Mouse (Mus musculus) liver, embryonic 14.5 days (tissue): Measurements from ENCODE around the gene Ppp2ca. TPM values are rescaled to one million over a fixed set of nuclear protein-coding genes. Genes with fewer than 3 reads are reported as not detected.

Experiments
- ATAC-seq: fragments of 200-750 bp; cut with Nextera tagmentation; 2 replicates; pipeline ENCODE4 v1.8.0; 2017; ENCODE audit warnings: moderate number of reproducible peaks, mild to moderate bottlenecking, moderate library complexity; ENCODE audit not compliant: insufficient read depth
- DNase-seq, 3 experiments: peaks; one replicate each; pipeline ENCODE4 v3.0.0-alpha.2; 2012 to 2013; ENCODE audit warnings: low read depth in 3 of 3, low spot score in 3 of 3
- H3K27ac ChIP-seq: fragments of 300-500 bp; sonication (generic); 2 replicates; pipeline ENCODE4 v1.5.1; 2014; ENCODE audit warnings: moderate library complexity, mild to moderate bottlenecking, control low read depth, inconsistent platforms
- H3K27me3 ChIP-seq: fragments of 300-500 bp; sonication (generic); 2 replicates; pipeline ENCODE4 v1.6.1; 2014; ENCODE audit warnings: mild to moderate bottlenecking, low read length, moderate library complexity; ENCODE audit not compliant: control insufficient read depth, insufficient read depth
- H3K36me3 ChIP-seq: fragments of 300-500 bp; sonication (generic); replicated peaks from 2 replicates; pipeline ENCODE4 v1.6.1; 2014; ENCODE audit warnings: low read depth; ENCODE audit not compliant: control insufficient read depth, insufficient read depth
- H3K4me1 ChIP-seq, 2 experiments: fragments of 200-500 bp in 1 of 2; fragments of 300-500 bp in 1 of 2; sonication (generic) in 1 of 2; replicated peaks; 2 replicates each; pipeline ENCODE4 v1.6.1; 2012 to 2014; ENCODE audit warnings: antibody characterized with exemption in 1 of 2, inconsistent platforms in 1 of 2, low read length in 1 of 2; ENCODE audit not compliant: control insufficient read depth in 2 of 2, insufficient read depth in 2 of 2
- H3K4me2 ChIP-seq: fragments of 300-500 bp; sonication (generic); 2 replicates; pipeline ENCODE4 v1.6.1; 2014; ENCODE audit warnings: low read depth, mild to moderate bottlenecking, control low read depth, moderate library complexity
- H3K4me3 ChIP-seq, 2 experiments: fragments of 200-500 bp in 1 of 2; fragments of 300-500 bp in 1 of 2; sonication (generic) in 1 of 2; 2 replicates each; pipeline ENCODE4 v1.5.1; 2012 to 2014; ENCODE audit warnings: low read depth in 2 of 2, low read length in 2 of 2, mild to moderate bottlenecking in 2 of 2, control low read depth in 1 of 2, inconsistent platforms in 1 of 2, moderate library complexity in 1 of 2; ENCODE audit not compliant: insufficient read depth in 1 of 2
- H3K9ac ChIP-seq: fragments of 300-500 bp; sonication (generic); replicated peaks from 2 replicates; pipeline ENCODE4 v1.6.1; 2014; ENCODE audit warnings: mild to moderate bottlenecking, control low read depth, moderate library complexity
- H3K9me3 ChIP-seq: fragments of 300-500 bp; sonication (generic); 2 replicates; pipeline ENCODE4 v1.6.1; 2016; ENCODE audit warnings: low read length, mixed read lengths; ENCODE audit not compliant: control insufficient read depth
- CTCF ChIP-seq: IDR thresholded peaks from 2 replicates; pipeline ENCODE4 v1.5.1; 2016; ENCODE audit warnings: antibody characterized with exemption, low read depth, control low read depth
- EP300 ChIP-seq: IDR thresholded peaks from 2 replicates; pipeline ENCODE4 v1.6.1; 2016; ENCODE audit warnings: antibody characterized with exemption, low read depth
- WGBS: fragments of 180-500 bp; shearing (Covaris S2); extraction: QIAGEN DNeasy Blood & Tissue Kit; methylation state at CpG from one replicate; pipeline ENCODE4 v1.1.7; 2014; ENCODE audit not compliant: insufficient replicate concordance; 5-methylcytosine and 5-hydroxymethylcytosine counted together
- polyA plus RNA-seq, 2 experiments: library from polyadenylated mRNA; depleted of rRNA in 1 of 2; stranded (reverse) in 1 of 2; unstranded in 1 of 2; fragments of >200 nt; fragmentation: Nextera tagmentation in 1 of 2; extraction: Ambion mirVana in 1 of 2; gene quantifications; 2 replicates each; pipeline versions ENCODE4 v1.2.1 to v1.2.3; 2012 to 2014

Gene Ppp2ca
- polyA plus RNA-seq, 2 experiments = 24.0 to 37.5 TPM

DNA sequence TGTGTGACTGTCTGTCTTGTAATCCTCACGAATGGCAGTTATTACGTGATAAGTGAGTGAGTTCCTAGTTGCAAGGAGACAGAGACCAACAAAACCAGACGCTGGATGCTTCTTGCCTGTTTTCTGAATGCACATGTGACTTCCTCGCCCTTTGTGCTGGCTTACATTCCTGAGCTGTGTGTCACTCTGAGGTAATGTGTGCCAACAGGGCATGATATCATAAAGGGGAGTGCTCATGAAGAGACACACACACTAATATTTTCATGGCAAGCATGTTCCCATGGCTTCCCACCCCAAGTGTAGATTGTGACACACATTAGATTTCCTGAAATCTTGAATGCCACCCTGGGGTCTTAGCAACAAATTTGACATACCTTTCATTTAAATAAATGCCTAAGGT lies 20.5 kb upstream of the Ppp2ca start:
- Histone ChIP-seq H3K27me3 (no peaks in the 10 kb centered on the region), H3K36me3 (no peaks in the 10 kb centered on the region), H3K9ac (no peak overlapping the region), H3K4me1 (peaks cover 10 to 31% of the 10 kb centered on the region in 2 experiments), H3K9me3 (no peaks in the 10 kb centered on the region), H3K4me3 (no peak overlapping the region), H3K4me2 (no peak overlapping the region), H3K27ac (no peak overlapping the region)
- DNase-seq (no peak), ATAC-seq (no peak)
- 59% methylated on average over 4 of the region's 4 CpGs for WGBS
- TF ChIP-seq EP300 (no peak), CTCF (no peak)

DNA sequence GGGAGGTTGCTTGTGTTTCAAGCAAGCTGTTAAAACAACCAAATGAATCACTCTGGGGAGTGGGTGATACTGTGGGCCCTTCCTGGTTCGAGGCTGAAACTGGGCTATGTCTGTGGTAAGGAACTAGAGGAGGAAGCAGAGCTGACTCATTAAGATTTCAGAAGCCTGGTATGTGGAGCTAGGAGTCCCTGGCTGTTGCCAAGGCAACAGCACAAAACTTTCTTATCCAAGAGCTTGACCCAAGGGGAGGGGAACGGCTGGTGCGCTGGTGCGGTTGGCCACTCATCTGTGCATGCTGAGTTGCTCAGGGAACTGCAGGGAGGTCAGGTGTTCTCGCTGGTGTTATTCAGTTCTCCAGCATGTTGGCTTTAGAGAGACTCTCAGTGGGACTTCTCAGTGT lies 18.5 kb upstream of the Ppp2ca start:
- Histone ChIP-seq H3K4me1 (peaks cover 3 to 18% of the 10 kb centered on the region in 2 experiments), H3K27me3 (no peaks in the 10 kb centered on the region), H3K4me3 (no peak overlapping the region), H3K9me3 (no peaks in the 10 kb centered on the region), H3K4me2 (no peak overlapping the region), H3K27ac (no peak overlapping the region), H3K9ac (no peak overlapping the region), H3K36me3 (no peaks in the 10 kb centered on the region)
- 10% methylated on average over 5 of the region's 5 CpGs for WGBS
- no peak for TF ChIP-seq EP300
- ATAC-seq (peak; percentile 37; the same call in 1 of the 2 replicates), DNase-seq (peak in 1 of 3 experiments; percentile 59)

GRCm38 (mm10) chr11:52080656-52081055 lies 17.8 kb upstream of the Ppp2ca start:
- TF ChIP-seq EP300 (no peak), CTCF (no peak)
- 77% methylated on average over 2 of the region's 2 CpGs for WGBS

DNA sequence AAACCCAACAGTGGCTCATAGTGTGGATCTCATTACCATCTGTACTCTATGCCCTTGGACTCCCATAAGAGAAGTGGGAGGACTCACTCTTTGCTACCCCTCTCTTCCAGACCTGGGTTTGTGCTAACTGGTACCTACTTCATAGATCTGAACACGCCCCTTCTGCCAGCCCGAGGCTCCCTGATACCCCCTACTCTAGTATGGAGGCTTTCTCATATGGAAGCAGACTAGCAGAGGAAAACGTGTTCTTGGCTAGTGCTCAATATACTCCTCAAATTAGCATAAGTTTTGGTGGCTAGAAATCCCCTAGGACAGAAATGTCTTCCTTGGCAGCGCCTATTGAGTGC lies 12.7 kb upstream of the Ppp2ca start:
- Histone ChIP-seq H3K36me3 (no peaks in the 10 kb centered on the region), H3K27ac (no peak overlapping the region), H3K4me1 (peaks cover 0 to 2% of the 10 kb centered on the region in 2 experiments; a peak in 2 of 4 replicates), H3K27me3 (no peaks in the 10 kb centered on the region), H3K9ac (no peak overlapping the region), H3K4me2 (no peak overlapping the region), H3K9me3 (no peaks in the 10 kb centered on the region), H3K4me3 (no peak overlapping the region)
- no peak for ATAC-seq
- TF ChIP-seq EP300 = no peak
- no peak for TF ChIP-seq CTCF
- DNase-seq = no peak
- WGBS = 60% methylated on average over 4 of the region's 4 CpGs

More at GRCm38 (mm10) chr11:52080656-52081055, 17.8 kb upstream of the Ppp2ca start:
- Histone ChIP-seq H3K36me3 (no peaks in the 10 kb centered on the region), H3K9ac (no peak overlapping the region), H3K4me3 (no peak overlapping the region), H3K4me2 (no peak overlapping the region), H3K4me1 (peaks cover 0 to 14% of the 10 kb centered on the region in 2 experiments; a peak in 3 of 4 replicates), H3K9me3 (no peaks in the 10 kb centered on the region), H3K27me3 (no peaks in the 10 kb centered on the region), H3K27ac (no peak overlapping the region)
- ATAC-seq (no peak), DNase-seq (no peak)

DNA sequence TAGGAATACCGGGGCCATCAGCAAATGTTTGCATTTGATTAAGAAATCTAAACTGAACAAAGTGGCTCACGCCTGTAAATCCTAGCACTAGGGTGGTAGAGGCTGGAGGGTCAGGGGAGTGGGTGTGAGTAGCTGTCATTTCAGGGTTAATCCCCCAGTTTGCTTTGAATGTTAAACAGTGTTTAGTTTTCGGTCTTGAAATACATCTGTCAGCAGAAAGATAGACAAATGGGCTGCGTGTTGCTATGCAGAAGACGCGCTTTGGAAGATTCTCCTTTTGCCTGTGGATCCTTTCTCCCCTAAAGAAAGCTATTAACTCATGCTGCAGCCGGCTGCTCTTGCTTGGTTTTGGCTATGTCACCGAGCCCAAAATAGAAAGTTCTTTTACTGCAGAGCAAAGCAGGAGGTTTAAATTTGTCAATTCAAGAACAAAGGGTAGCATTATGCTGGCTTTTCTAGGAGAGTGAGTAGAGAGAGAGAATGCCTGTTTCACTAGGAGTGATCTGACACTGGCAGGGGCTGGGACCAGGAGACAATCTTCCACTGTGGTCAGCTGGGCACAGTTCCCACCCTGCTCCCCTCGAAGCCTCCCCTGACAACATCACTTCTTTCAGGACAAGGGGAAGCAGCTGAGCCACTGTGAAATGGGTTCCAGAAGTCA lies 12.1 kb upstream of the Ppp2ca start:
- ATAC-seq = no peak
- Histone ChIP-seq H3K4me2 (no peak overlapping the region), H3K9me3 (no peaks in the 10 kb centered on the region), H3K4me1 (peaks cover 0 to 2% of the 10 kb centered on the region in 2 experiments; a peak in 2 of 4 replicates), H3K4me3 (no peak overlapping the region), H3K27me3 (no peaks in the 10 kb centered on the region), H3K36me3 (no peaks in the 10 kb centered on the region), H3K27ac (no peak overlapping the region), H3K9ac (no peak overlapping the region)
- TF ChIP-seq CTCF (no peak), EP300 (no peak)
- WGBS = 51% methylated on average over 9 of the region's 9 CpGs
- no peak for DNase-seq
